Mouse (Mus musculus) kidney, adult 2 months (tissue): ENCODE data around the gene Elovl5. TPM values are rescaled to one million over a fixed set of nuclear protein-coding genes. Genes with fewer than 3 reads are reported as not detected.
"Not testable (repeated sequence)": the region's sequence is repeated elsewhere in the genome, so short reads cannot be mapped to it uniquely, and the experiment has no call there.

Source experiments
- DNase-seq: peaks from one replicate; pipeline ENCODE4 v3.0.0; 2021
- H3K27ac ChIP-seq: fragments of 200-500 bp; 2 replicates; pipeline ENCODE4 v1.5.1; 2012; ENCODE audit warnings: low read depth, low read length, control low read depth, inconsistent platforms; ENCODE audit not compliant: insufficient read depth
- H3K27me3 ChIP-seq: fragments of 200-500 bp; replicated peaks from 2 replicates; pipeline ENCODE4 v1.6.1; 2012; ENCODE audit warnings: mild to moderate bottlenecking, moderate library complexity, low read length, inconsistent platforms; ENCODE audit not compliant: control insufficient read depth, insufficient read depth
- H3K36me3 ChIP-seq: fragments of 200-500 bp; 2 replicates; pipeline ENCODE4 v1.6.1; 2012; ENCODE audit warnings: mild to moderate bottlenecking, moderate library complexity, low read length, inconsistent platforms; ENCODE audit not compliant: control insufficient read depth, insufficient read depth
- H3K4me1 ChIP-seq: fragments of 200-500 bp; 2 replicates; pipeline ENCODE4 v1.6.1; 2011; ENCODE audit warnings: low read length; ENCODE audit not compliant: control insufficient read depth, insufficient read depth
- H3K4me3 ChIP-seq: fragments of 200-500 bp; 2 replicates; pipeline ENCODE4 v1.5.1; 2011; ENCODE audit warnings: mild to moderate bottlenecking, low read depth, low read length, control low read depth; ENCODE audit not compliant: insufficient read depth
- CTCF ChIP-seq: fragments of 200-500 bp; conservative IDR thresholded peaks from 2 replicates; pipeline ENCODE4 v1.5.1; 2011; ENCODE audit warnings: low read depth, mild to moderate bottlenecking, control low read depth, low read length, moderate library complexity, mixed read lengths; ENCODE audit not compliant: insufficient read depth, insufficient read length
- POLR2A ChIP-seq: fragments of 200-500 bp; IDR thresholded peaks from one replicate; pipeline ENCODE4 v1.6.1; 2011; ENCODE audit warnings: low read depth, low read length, control low read depth
- WGBS: fragments of 180-500 bp; shearing (Covaris S2); methylation state at CpG from one replicate; pipeline ENCODE4 v1.1.7; 2018; 5-methylcytosine and 5-hydroxymethylcytosine counted together
- polyA plus RNA-seq: library from polyadenylated mRNA; depleted of rRNA; stranded (reverse); fragments of >200 nt; gene quantifications from 2 replicates; pipeline ENCODE4 v1.2.3, GENCODE M21; 2012

Gene Elovl5
- polyA plus RNA-seq, 1 experiment = 70.0 TPM

- no peak for DNase-seq
- TF ChIP-seq CTCF = no peak
- TF ChIP-seq POLR2A = no peak
Observed at GRCm38 (mm10) chr9:77986153-77986795, 69.1 kb downstream of the Elovl5 start.

GRCm38 (mm10) chr9:77989626-77990025, 72.5 kb downstream of the Elovl5 start:
- Histone ChIP-seq H3K36me3 (no peaks in the 10 kb centered on the region), H3K27me3 (no peaks in the 10 kb centered on the region), H3K4me3 (no peak overlapping the region), H3K4me1 (no peaks in the 10 kb centered on the region), H3K27ac (no peak overlapping the region)
- TF ChIP-seq CTCF (no peak), POLR2A (no peak)
- no peak for DNase-seq
- WGBS = 72% methylated on average over 8 of the region's 8 CpGs

More at GRCm38 (mm10) chr9:77986153-77986795, 69.1 kb downstream of the Elovl5 start:
- no peaks in the 10 kb centered on the region for H3K27me3 ChIP-seq
- H3K4me1 ChIP-seq = no peaks in the 10 kb centered on the region
- WGBS = 74% methylated on average over 8 of the region's 8 CpGs
- no peak overlapping the region for H3K27ac ChIP-seq
- H3K36me3 ChIP-seq = no peaks in the 10 kb centered on the region
- no peak overlapping the region for H3K4me3 ChIP-seq

GRCm38 (mm10) chr9:77990278-77990677, 73.1 kb downstream of the Elovl5 start:
- TF ChIP-seq POLR2A (no peak), CTCF (no peak)

GRCm38 (mm10) chr9:77991650-77992049, 74.5 kb downstream of the Elovl5 start:
- no peak for TF ChIP-seq POLR2A
- no peak for TF ChIP-seq CTCF
- 93% methylated on average over 4 of the region's 4 CpGs for WGBS
- Histone ChIP-seq H3K4me1 (no peaks in the 10 kb centered on the region), H3K27me3 (no peaks in the 10 kb centered on the region), H3K36me3 (no peaks in the 10 kb centered on the region), H3K4me3 (no peak overlapping the region), H3K27ac (no peak overlapping the region)
- no peak for DNase-seq

More at GRCm38 (mm10) chr9:77990278-77990677, 73.1 kb downstream of the Elovl5 start:
- no peaks in the 10 kb centered on the region for H3K36me3 ChIP-seq
- no peak overlapping the region for H3K4me3 ChIP-seq
- no peak overlapping the region for H3K27ac ChIP-seq
- no peak for DNase-seq
- H3K27me3 ChIP-seq = no peaks in the 10 kb centered on the region
- no peaks in the 10 kb centered on the region for H3K4me1 ChIP-seq
- 86% methylated on average over 8 of the region's 8 CpGs for WGBS

- Histone ChIP-seq H3K36me3 (no peaks in the 10 kb centered on the region), H3K27me3 (no peaks in the 10 kb centered on the region), H3K27ac (no peak overlapping the region), H3K4me3 (no peak overlapping the region), H3K4me1 (no peaks in the 10 kb centered on the region)
- TF ChIP-seq CTCF (no peak), POLR2A (no peak)
- 76% methylated on average over 6 of the region's 6 CpGs for WGBS
- DNase-seq = no peak
Observed at GRCm38 (mm10) chr9:77992276-77992675, 75.1 kb downstream of the Elovl5 start.

- Histone ChIP-seq H3K36me3 (no peaks in the 10 kb centered on the region), H3K4me3 (no peak overlapping the region), H3K27me3 (no peaks in the 10 kb centered on the region), H3K4me1 (no peaks in the 10 kb centered on the region), H3K27ac (no peak overlapping the region)
- WGBS = 92% methylated on average over 1 of the region's 1 CpGs
- TF ChIP-seq POLR2A = no peak
- TF ChIP-seq CTCF = no peak
- DNase-seq = no peak
Observed at GRCm38 (mm10) chr9:77993101-77993500, 75.9 kb downstream of the Elovl5 start.

GRCm38 (mm10) chr9:77993538-77994255, 76.5 kb downstream of the Elovl5 start:
- 96% methylated on average over 2 of the region's 2 CpGs for WGBS
- not testable (repeated sequence) for H3K4me3 ChIP-seq, H3K4me1 ChIP-seq, H3K27me3 ChIP-seq, DNase-seq, H3K36me3 ChIP-seq, H3K27ac ChIP-seq
